Mouse (Mus musculus): Measurements from ENCODE around the gene Gm21671.
"Not testable (repeated sequence)": the region's sequence is repeated elsewhere in the genome, so short reads cannot be mapped to it uniquely, and the experiment has no call there.

The Gm21671 gene

DNA sequence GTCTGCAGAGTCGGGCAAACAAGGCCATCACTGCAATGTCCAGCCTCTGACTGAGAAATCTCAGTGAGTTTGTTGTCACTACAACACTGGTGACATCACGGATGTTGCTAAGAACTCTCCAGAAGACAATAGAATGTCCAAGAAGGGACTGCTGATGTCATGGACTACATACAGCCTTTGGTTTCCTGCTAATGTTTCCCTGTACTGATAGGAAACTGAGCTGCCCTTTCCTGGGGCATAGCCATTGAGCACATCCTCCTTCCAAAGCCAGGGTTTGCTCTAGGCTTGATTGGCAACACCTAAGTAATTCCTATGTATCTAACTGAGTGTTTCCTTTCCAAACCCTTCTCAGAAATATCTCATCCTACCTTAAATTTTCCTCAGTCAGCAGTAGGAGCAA, at the start of gene Gm21671:
Gene Gm21671, minus strand, starts transcription at position 101 of the 400 bp plus-strand sequence.
- DNase-seq: not testable (repeated sequence)

DNA sequence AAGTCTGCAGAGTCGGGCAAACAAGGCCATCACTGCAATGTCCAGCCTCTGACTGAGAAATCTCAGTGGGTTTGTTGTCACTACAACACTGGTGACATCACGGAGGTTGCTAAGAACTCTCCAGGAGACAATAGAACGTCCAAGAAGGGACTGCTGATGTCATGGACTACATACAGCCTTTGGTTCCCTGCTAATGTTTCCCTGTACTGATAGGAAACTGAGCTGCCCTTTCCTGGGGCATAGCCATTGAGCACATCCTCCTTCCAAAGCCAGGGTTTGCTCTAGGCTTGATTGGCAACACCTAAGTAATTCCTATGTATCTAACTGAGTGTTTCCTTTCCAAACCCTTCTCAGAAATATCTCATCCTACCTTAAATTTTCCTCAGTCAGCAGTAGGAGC, 34.3 kb upstream of the Gm21671 start, which contains the start of gene Gm21698:
Gene Gm21698, minus strand, starts transcription at position 101 of the 400 bp plus-strand sequence.
- DNase-seq: not testable (repeated sequence)

DNA sequence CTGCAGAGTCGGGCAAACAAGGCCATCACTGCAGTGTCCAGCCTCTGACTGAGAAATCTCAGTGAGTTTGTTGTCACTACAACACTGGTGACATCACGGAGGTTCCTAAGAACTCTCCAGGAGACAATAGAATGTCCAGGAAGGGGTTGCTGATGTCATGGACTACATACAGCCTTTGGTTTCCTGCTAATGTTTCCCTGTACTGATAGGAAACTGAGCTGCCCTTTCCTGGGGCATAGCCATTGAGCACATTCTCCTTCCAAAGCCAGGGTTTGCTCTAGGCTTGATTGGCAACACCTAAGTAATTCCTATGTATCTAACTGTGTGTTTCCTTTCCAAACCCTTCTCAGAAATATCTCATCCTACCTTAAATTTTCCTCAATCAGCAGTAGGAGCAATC, 18.3 kb upstream of the Gm21671 start, which contains the start of gene Gm21680:
Gene Gm21680, minus strand, starts transcription at position 101 of the 400 bp plus-strand sequence.
- not testable (repeated sequence) for DNase-seq

DNA sequence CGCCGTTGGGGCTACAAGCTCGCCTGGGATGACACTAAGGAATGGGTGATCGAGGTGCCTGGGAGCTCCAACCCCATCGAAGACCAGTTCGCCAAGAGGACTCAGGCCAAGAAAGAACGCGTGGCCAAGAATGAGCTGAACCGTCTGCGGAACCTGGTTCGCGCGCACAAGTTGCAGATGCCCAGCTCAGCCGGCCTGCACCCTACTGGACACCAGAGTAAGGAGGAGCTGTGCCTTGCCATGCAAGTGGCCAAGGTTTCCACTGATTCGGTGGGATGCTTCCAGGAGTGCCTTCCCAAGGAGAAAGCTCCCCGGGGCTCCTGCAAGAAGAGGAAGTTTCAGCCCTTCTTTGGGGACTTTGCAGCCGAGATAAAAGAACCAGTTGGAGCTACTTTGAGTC, 2.8 kb upstream of the Gm21671 start:
- not testable (repeated sequence) for DNase-seq

DNA sequence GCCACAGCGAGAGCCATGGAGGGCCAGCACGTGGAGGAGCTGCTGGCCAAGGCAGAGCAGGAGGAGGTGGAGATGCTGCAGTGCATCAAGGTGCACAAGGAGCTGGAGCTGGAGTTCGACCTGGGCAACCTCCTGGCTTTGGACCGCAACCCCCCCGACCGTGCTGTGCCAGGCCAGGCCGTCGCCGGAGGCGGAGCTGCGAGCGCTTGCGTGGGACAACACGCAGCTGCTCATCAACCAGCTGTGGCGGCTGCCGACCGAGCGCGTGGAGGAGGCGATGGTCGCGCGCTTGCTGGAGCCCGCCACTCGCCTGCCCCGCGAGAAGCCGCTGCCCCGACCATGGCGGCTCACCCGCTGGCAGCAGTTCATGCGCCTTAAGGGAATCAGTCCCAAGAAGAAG, 2.4 kb upstream of the Gm21671 start:
- DNase-seq: not testable (repeated sequence)

DNA sequence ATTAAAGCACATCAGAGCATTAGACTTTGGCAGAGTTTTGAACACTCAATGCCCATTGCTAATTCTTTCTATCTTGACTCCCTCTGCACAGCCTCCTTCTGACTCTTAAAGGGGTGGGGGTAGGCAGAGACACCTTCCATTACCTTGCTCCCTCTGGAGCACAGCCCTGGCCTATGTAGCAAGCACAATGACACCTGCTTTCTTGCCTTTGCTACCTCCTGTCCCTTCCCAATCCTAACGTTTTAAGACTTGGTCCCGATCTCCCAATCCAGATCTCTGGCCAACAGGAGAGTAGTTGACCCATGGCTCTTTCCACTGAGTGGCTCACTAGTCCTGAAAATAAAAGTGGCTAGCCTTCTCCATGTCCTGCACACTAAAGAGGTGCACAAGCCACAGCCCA, 8.8 kb downstream of the Gm21671 start:
- DNase-seq: not testable (repeated sequence)

DNA sequence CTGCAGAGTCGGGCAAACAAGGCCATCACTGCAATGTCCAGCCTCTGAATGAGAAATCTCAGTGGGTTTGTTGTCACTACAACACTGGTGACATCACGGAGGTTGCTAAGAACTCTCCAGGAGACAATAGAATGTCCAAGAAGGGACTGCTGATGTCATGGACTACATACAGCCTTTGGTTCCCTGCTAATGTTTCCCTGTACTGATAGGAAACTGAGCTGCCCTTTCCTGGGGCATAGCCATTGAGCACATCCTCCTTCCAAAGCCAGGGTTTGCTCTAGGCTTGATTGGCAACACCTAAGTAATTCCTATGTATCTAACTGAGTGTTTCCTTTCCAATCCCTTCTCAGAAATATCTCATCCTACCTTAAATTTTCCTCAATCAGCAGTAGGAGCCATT, 11.9 kb downstream of the Gm21671 start, which contains the start of gene Gm21663:
Gene Gm21663, minus strand, starts transcription at position 101 of the 400 bp plus-strand sequence.
- DNase-seq: not testable (repeated sequence)

All from kidney, adult 9 months (tissue).